ENCODE assay signal across 9 mouse cellular contexts in the genomic region with DNA sequence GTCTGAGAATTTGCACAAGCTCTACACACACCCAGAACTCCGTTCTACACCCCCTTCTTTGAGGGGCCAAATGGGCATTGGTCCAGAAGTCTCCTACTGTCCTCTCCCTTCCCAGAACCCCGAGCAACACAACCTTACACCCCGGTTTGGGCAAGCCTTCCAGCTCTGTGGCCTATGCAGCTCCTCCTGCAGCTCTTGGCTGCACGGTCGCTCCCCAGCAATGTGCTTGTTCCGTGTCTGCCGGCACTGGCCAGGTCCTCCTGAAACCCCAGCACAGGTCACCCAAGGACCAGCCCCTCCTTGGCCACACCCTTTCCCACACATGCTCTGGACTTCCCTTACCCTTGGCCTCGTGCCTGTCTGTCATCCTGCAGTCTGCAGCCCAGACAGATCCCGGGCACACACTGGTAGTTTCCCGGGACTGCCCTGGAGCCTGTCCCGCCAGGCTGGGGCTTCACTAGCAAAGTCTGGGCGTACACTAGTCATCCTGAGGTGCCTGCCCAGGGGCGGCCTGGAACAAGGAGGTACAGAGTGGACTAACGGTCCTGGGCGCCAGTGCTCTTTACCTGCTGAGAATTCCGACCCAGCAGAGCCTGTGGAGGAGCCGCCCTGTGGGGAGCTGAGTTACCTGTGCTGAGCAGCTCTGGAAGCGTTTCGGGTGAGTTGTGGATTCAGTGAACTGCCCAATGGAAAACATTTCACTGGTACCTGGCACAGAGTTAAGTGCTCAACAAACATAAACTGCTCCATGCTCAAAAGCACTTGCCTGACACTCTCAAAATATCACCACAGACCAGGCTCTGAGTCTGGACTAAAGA. TPM values are rescaled to one million over a fixed set of nuclear protein-coding genes. Genes with fewer than 3 reads are reported as not detected.
DNase-seq lines count a peak whose midpoint lies in the region; ATAC-seq and TF ChIP-seq lines count a peak whose summit lies in the region.
"Had no signal": no experiment of that assay in that cellular context is flagged by ENCODE, and none has a peak within 500 bp of the region (broad histone marks: within the 10 kb centered on the region; RNA-seq: fewer than 3 reads in every experiment).

No protein-coding gene starts in this region.

- H3K4me2 ChIP-seq in intestine, embryonic 14.5 days (ENCODE audit: low read length), result no peak overlapping the region
- H3K4me2 ChIP-seq in lung, embryonic 15.5 days, result peak overlapping the region; percentile 5; the same call in 1 of the 2 replicates

- H3K36me3 ChIP-seq in E14TG2a.4 (ENCODE audit: insufficient read depth, low read length), result peaks cover 58% of the 10 kb centered on the region
- peaks cover 24% of the 10 kb centered on the region for H3K36me3 ChIP-seq in intestine, embryonic 14.5 days (ENCODE audit: control insufficient read depth, insufficient read depth, low read length)
- no peaks in the 10 kb centered on the region; the same call in 1 of the 2 replicates for H3K36me3 ChIP-seq in lung, embryonic 15.5 days
- H3K36me3 ChIP-seq in thymus, adult 2 months (ENCODE audit: control insufficient read depth, insufficient read depth, low read length), result peaks cover 15% of the 10 kb centered on the region

- H3K9ac ChIP-seq in intestine, embryonic 14.5 days (ENCODE audit: low read length), result no peak overlapping the region
- H3K9ac ChIP-seq in lung, embryonic 15.5 days, result no peak overlapping the region

- peak overlapping the region; percentile 60 for H3K4me3 ChIP-seq in E14TG2a.4 (replicated peaks; ENCODE audit: low read length)
- H3K4me3 ChIP-seq in gastrocnemius, adult 2 months, result peak overlapping the region; percentile 48
- H3K4me3 ChIP-seq in intestine, embryonic 14.5 days (ENCODE audit: low read depth, low read length), result no peak overlapping the region
- H3K4me3 ChIP-seq in lung, embryonic 15.5 days, result no peak overlapping the region
- no peak overlapping the region for H3K4me3 ChIP-seq in thymus, adult 2 months (ENCODE audit: control insufficient read depth, insufficient read depth, low read length)
- H3K4me3 ChIP-seq: megakaryocyte, embryonic 14.5 days had no signal

- no peak for TF ChIP-seq CTCF in E14TG2a.4 (conservative IDR thresholded peaks at IDR 0.05; ENCODE audit: low read length)
- no peak for TF ChIP-seq CTCF in gastrocnemius, adult 2 months (IDR thresholded peaks at IDR 0.05)
- TF ChIP-seq CTCF in thymus, adult 2 months (IDR thresholded peaks at IDR 0.05; ENCODE audit: borderline replicate concordance, control insufficient read depth, extremely low read depth, insufficient read depth, low read length, poor library complexity), result no peak

- ATAC-seq in intestine, embryonic 14.5 days (replicated peaks; ENCODE audit: low FRiP score, low TSS enrichment, low read depth), result peak; percentile 21; the same call in 1 of the 2 replicates
- peak; percentile 24; the same call in 1 of the 2 replicates for ATAC-seq in lung, embryonic 15.5 days (ENCODE audit: borderline replicate concordance, extremely low read depth, low FRiP score, low TSS enrichment)

- DNase-seq in Muller cell, postnatal 12 days (ENCODE audit: inconsistent ontology term), result peak; percentile 18
- DNase-seq in gastrocnemius, adult 2 months, result peak; percentile 84
- DNase-seq in intestine, embryonic 14.5 days (ENCODE audit: low spot score), result no peak
- DNase-seq in thymus, postnatal 25 days, result no peak
- no peak for DNase-seq in thymus, adult 2 months
- no peak for DNase-seq in testis, postnatal 14 days (ENCODE audit: low spot score)

- H3K9me3 ChIP-seq in E14TG2a.4 (ENCODE audit: low read length), result 0 out of 2 replicates have a peak, but pooled peaks cover 5% of the 10 kb centered on the region
- H3K9me3 ChIP-seq in intestine, embryonic 14.5 days (ENCODE audit: control insufficient read depth, low read length), result no peaks in the 10 kb centered on the region
- H3K9me3 ChIP-seq in lung, embryonic 15.5 days, result no peaks in the 10 kb centered on the region
- H3K9me3 ChIP-seq: megakaryocyte, embryonic 14.5 days had no signal

- 46% methylated on average over 19 of the region's 19 CpGs for WGBS in intestine, embryonic 14.5 days
- WGBS in lung, embryonic 15.5 days, result 37% methylated on average over 19 of the region's 19 CpGs
- WGBS in thymus, adult 2 months, result 86% methylated on average over 19 of the region's 19 CpGs

- H3K4me1 ChIP-seq in E14TG2a.4 (replicated peaks; ENCODE audit: low read depth, low read length), result peaks cover 99% of the 10 kb centered on the region
- H3K4me1 ChIP-seq in intestine, embryonic 14.5 days (replicated peaks; ENCODE audit: control insufficient read depth, insufficient read depth, low read length), result peaks cover 88% of the 10 kb centered on the region
- H3K4me1 ChIP-seq in lung, embryonic 15.5 days, result peaks cover 82% of the 10 kb centered on the region
- peaks cover 13% of the 10 kb centered on the region for H3K4me1 ChIP-seq in thymus, adult 2 months (replicated peaks; ENCODE audit: control insufficient read depth, insufficient read depth, low read length)

- intact Hi-C loops in gastrocnemius, adult 2 months (cut with DNase I), result no loop called here

- no peak for TF ChIP-seq POLR2A in thymus, adult 2 months (IDR thresholded peaks at IDR 0.05; ENCODE audit: control insufficient read depth, extremely low read depth, insufficient read depth, low read length, poor library complexity)

- H3K27ac ChIP-seq in gastrocnemius, adult 2 months, result peak overlapping the region; percentile 94
- H3K27ac ChIP-seq in intestine, embryonic 14.5 days (ENCODE audit: low read depth), result peak overlapping the region; percentile 82
- H3K27ac ChIP-seq in lung, embryonic 15.5 days, result peak overlapping the region; percentile 71
- no peak overlapping the region for H3K27ac ChIP-seq in thymus, adult 2 months (ENCODE audit: control insufficient read depth, insufficient read depth, low read length)

- H3K27me3 ChIP-seq in E14TG2a.4 (ENCODE audit: insufficient read depth, low read length), result no peaks in the 10 kb centered on the region
- no peaks in the 10 kb centered on the region for H3K27me3 ChIP-seq in intestine, embryonic 14.5 days (replicated peaks; ENCODE audit: control insufficient read depth, insufficient read depth, low read length)
- no peaks in the 10 kb centered on the region for H3K27me3 ChIP-seq in lung, embryonic 15.5 days
- no peaks in the 10 kb centered on the region for H3K27me3 ChIP-seq in thymus, adult 2 months (ENCODE audit: control insufficient read depth, insufficient read depth, low read length)
- H3K27me3 ChIP-seq: megakaryocyte, embryonic 14.5 days had no signal

RNA-seq across cellular contexts. Expression of a gene that starts 22.5 kb away (rescaled TPM):
- total RNA-seq in gastrocnemius, adult 2 months (2021), result 10 to 100 TPM; 64.1 to 69.2 TPM
- 361 and 379 TPM in 2 replicates for polyA plus RNA-seq in intestine, embryonic 14.5 days (2014; fragmentation: Nextera tagmentation; extraction: Ambion mirVana)
- 317 and 326 TPM in 2 replicates for polyA plus RNA-seq in lung, embryonic 15.5 days (2015; fragmentation: Nextera tagmentation; extraction: Ambion mirVana)
- 316 and 458 TPM in 2 replicates for polyA plus RNA-seq in thymus, adult 2 months (2012; rRNA removed)

Comparison
In these comparisons a context has a peak if more than half of its experiments do, and no peak if none do; other contexts are left out.
1. H3K4me3 ChIP-seq: peak in E14TG2a.4 (single experiment) and gastrocnemius, adult 2 months (single experiment); none in intestine, embryonic 14.5 days (single experiment), lung, embryonic 15.5 days (single experiment) and thymus, adult 2 months (single experiment).
2. DNase-seq: peak in Muller cell, postnatal 12 days (single experiment) and gastrocnemius, adult 2 months (single experiment); none in intestine, embryonic 14.5 days (single experiment), thymus, postnatal 25 days (single experiment), thymus, adult 2 months (single experiment) and testis, postnatal 14 days (single experiment).